Mouse (Mus musculus): ENCODE measurements around the gene Rapgef6.
A peak's percentile ranks its signal among the peaks of the same experiment; 100 is the strongest.

GRCm38 (mm10) chr11:54521927-54522528 lies 619 bp upstream of the Rapgef6 start:
- TF ChIP-seq CTCF (IDR thresholded peaks at IDR 0.05; ENCODE audit: extremely low read depth, insufficient read depth, insufficient read length, insufficient replicate concordance) = no peak
- peak; percentile 60 for TF ChIP-seq POLR2A (IDR thresholded peaks at IDR 0.05; ENCODE audit: low read depth, low read length)

Measured in spleen, adult 2 months (tissue).